Mouse (Mus musculus) heart, embryonic 12.5 days (tissue): ENCODE results near the gene Cdh1. TPM values are rescaled to one million over a fixed set of nuclear protein-coding genes. Genes with fewer than 3 reads are reported as not detected.

Experiments
- ATAC-seq: fragments of 200-750 bp; cut with Nextera tagmentation; 2 replicates; pipeline ENCODE4 v1.8.0; 2017; ENCODE audit warnings: moderate TSS enrichment, moderate library complexity; ENCODE audit not compliant: insufficient number of reproducible peaks, low FRiP score
- H3K27ac ChIP-seq: fragments of 300-500 bp; sonication (generic); 2 replicates; pipeline ENCODE4 v1.5.1; 2016; ENCODE audit warnings: mild to moderate bottlenecking, moderate library complexity; ENCODE audit not compliant: poor library complexity, severe bottlenecking
- H3K27me3 ChIP-seq: fragments of 300-500 bp; sonication (generic); replicated peaks from 2 replicates; pipeline ENCODE4 v1.6.1; 2016; ENCODE audit warnings: mild to moderate bottlenecking, moderate library complexity
- H3K36me3 ChIP-seq: fragments of 300-500 bp; sonication (generic); 2 replicates; pipeline ENCODE4 v1.6.1; 2016; ENCODE audit warnings: mild to moderate bottlenecking, moderate library complexity
- H3K4me1 ChIP-seq: fragments of 300-500 bp; sonication (generic); replicated peaks from 2 replicates; pipeline ENCODE4 v1.6.1; 2016; ENCODE audit warnings: mild to moderate bottlenecking
- H3K4me2 ChIP-seq: fragments of 300-500 bp; sonication (generic); 2 replicates; pipeline ENCODE4 v1.6.1; 2016; ENCODE audit warnings: mild to moderate bottlenecking, moderate library complexity
- H3K4me3 ChIP-seq: fragments of 300-500 bp; sonication (generic); 2 replicates; pipeline ENCODE4 v1.5.1; 2016; ENCODE audit warnings: mild to moderate bottlenecking
- H3K9ac ChIP-seq: fragments of 300-500 bp; sonication (generic); 2 replicates; pipeline ENCODE4 v1.6.1; 2016; ENCODE audit warnings: mild to moderate bottlenecking, moderate library complexity
- H3K9me3 ChIP-seq: fragments of 300-500 bp; sonication (generic); replicated peaks from 2 replicates; pipeline ENCODE4 v1.6.1; 2016; ENCODE audit warnings: mild to moderate bottlenecking, moderate library complexity
- WGBS: fragments of 180-500 bp; shearing (Covaris S2); methylation state at CpG from one replicate; pipeline ENCODE4 v1.1.7; 2016; 5-methylcytosine and 5-hydroxymethylcytosine counted together
- polyA plus RNA-seq: library from polyadenylated mRNA; unstranded; fragments of >200 nt; fragmentation: Nextera tagmentation; extraction: Ambion mirVana; gene quantifications from 2 replicates; pipeline ENCODE4 v1.2.1, GENCODE M21; 2016

Cdh1 gene
- polyA plus RNA-seq, 1 experiment from 2014 or later: 1.4 TPM

- Histone ChIP-seq H3K9ac (no peak overlapping the region), H3K36me3 (no peaks in the 10 kb centered on the region), H3K4me3 (no peak overlapping the region), H3K27ac (no peak overlapping the region), H3K4me2 (no peak overlapping the region), H3K27me3 (0 out of 2 replicates have a peak, but pooled peaks cover 2% of the 10 kb centered on the region), H3K4me1 (no peaks in the 10 kb centered on the region), H3K9me3 (no peaks in the 10 kb centered on the region)
- 95% methylated on average over 15 of the region's 15 CpGs for WGBS
- no peak for ATAC-seq
Measured at GRCm38 (mm10) chr8:106674318-106674717, 71.2 kb downstream of the Cdh1 start.

- no peak overlapping the region for H3K4me3 ChIP-seq
- no peaks in the 10 kb centered on the region for H3K4me1 ChIP-seq
- ATAC-seq: no peak
- H3K27me3 ChIP-seq: no peaks in the 10 kb centered on the region
- WGBS: 76% methylated on average over 8 of the region's 8 CpGs
- no peak overlapping the region for H3K9ac ChIP-seq
- H3K36me3 ChIP-seq: no peaks in the 10 kb centered on the region
- H3K27ac ChIP-seq: no peak overlapping the region
- no peak overlapping the region for H3K4me2 ChIP-seq
- no peaks in the 10 kb centered on the region for H3K9me3 ChIP-seq
Measured at GRCm38 (mm10) chr8:106674894-106675293, 71.7 kb downstream of the Cdh1 start.

- Histone ChIP-seq H3K4me1 (peaks cover 9% of the 10 kb centered on the region; the same call in 1 of the 2 replicates), H3K9ac (peak within 1 kb of the TSS; percentile 79), H3K27me3 (no peaks in the 10 kb centered on the region), H3K27ac (peak within 1 kb of the TSS; percentile 86), H3K4me3 (peak within 1 kb of the TSS; percentile 61), H3K4me2 (peak within 1 kb of the TSS; percentile 64), H3K36me3 (no peaks in the 10 kb centered on the region), H3K9me3 (peaks cover 3% of the 10 kb centered on the region; the same call in 1 of the 2 replicates)
- under 1% methylated on average over 50 of the region's 50 CpGs for WGBS
- ATAC-seq: peak; percentile 98
Measured at GRCm38 (mm10) chr8:106682971-106683668, 80.0 kb downstream of the Cdh1 start, which contains the start of gene Tango6. Gene Tango6 (plus strand): TSS chr8:106683068.

GRCm38 (mm10) chr8:106684387-106684786 is 81.2 kb downstream of the Cdh1 start:
- 94% methylated on average over 4 of the region's 4 CpGs for WGBS
- Histone ChIP-seq H3K9ac (no peak overlapping the region), H3K36me3 (peaks cover 6% of the 10 kb centered on the region), H3K4me1 (peaks cover 9% of the 10 kb centered on the region; the same call in 1 of the 2 replicates), H3K4me2 (no peak overlapping the region), H3K9me3 (peaks cover 3% of the 10 kb centered on the region; the same call in 1 of the 2 replicates), H3K4me3 (no peak overlapping the region), H3K27me3 (no peaks in the 10 kb centered on the region), H3K27ac (no peak overlapping the region)
- no peak for ATAC-seq

GRCm38 (mm10) chr8:106687479-106687878 is 84.3 kb downstream of the Cdh1 start:
- Histone ChIP-seq H3K9me3 (no peaks in the 10 kb centered on the region), H3K9ac (no peak overlapping the region), H3K4me2 (no peak overlapping the region), H3K4me1 (peaks cover 9% of the 10 kb centered on the region; the same call in 1 of the 2 replicates), H3K36me3 (peaks cover 17% of the 10 kb centered on the region), H3K27me3 (no peaks in the 10 kb centered on the region), H3K4me3 (no peak overlapping the region), H3K27ac (no peak overlapping the region)
- no peak for ATAC-seq
- WGBS: 9% methylated on average over 4 of the region's 4 CpGs

GRCm38 (mm10) chr8:106697748-106698248 is 94.6 kb downstream of the Cdh1 start:
- Histone ChIP-seq H3K4me2 (no peak overlapping the region), H3K27me3 (no peaks in the 10 kb centered on the region), H3K9me3 (no peaks in the 10 kb centered on the region), H3K4me3 (no peak overlapping the region), H3K36me3 (peaks cover 59% of the 10 kb centered on the region), H3K9ac (no peak overlapping the region), H3K4me1 (no peaks in the 10 kb centered on the region; the same call in 1 of the 2 replicates), H3K27ac (no peak overlapping the region)
- no peak for ATAC-seq
- 58% methylated on average over 3 of the region's 3 CpGs for WGBS

- H3K27ac ChIP-seq: no peak overlapping the region
- ATAC-seq: no peak
- WGBS: 72% methylated on average over 5 of the region's 5 CpGs
- H3K36me3 ChIP-seq: peaks cover 54% of the 10 kb centered on the region
- H3K9me3 ChIP-seq: no peaks in the 10 kb centered on the region
- no peaks in the 10 kb centered on the region for H3K27me3 ChIP-seq
- no peaks in the 10 kb centered on the region; the same call in 1 of the 2 replicates for H3K4me1 ChIP-seq
- H3K4me3 ChIP-seq: no peak overlapping the region
- H3K9ac ChIP-seq: no peak overlapping the region
- no peak overlapping the region for H3K4me2 ChIP-seq
Measured at GRCm38 (mm10) chr8:106699588-106699987, 96.4 kb downstream of the Cdh1 start.

GRCm38 (mm10) chr8:106700131-106700530 is 97.0 kb downstream of the Cdh1 start:
- Histone ChIP-seq H3K27ac (no peak overlapping the region), H3K36me3 (peaks cover 51% of the 10 kb centered on the region), H3K9me3 (no peaks in the 10 kb centered on the region), H3K27me3 (no peaks in the 10 kb centered on the region), H3K4me2 (no peak overlapping the region), H3K4me3 (no peak overlapping the region), H3K4me1 (peaks cover 2% of the 10 kb centered on the region; the same call in 1 of the 2 replicates), H3K9ac (no peak overlapping the region)
- no peak for ATAC-seq
- 91% methylated on average over 6 of the region's 6 CpGs for WGBS

GRCm38 (mm10) chr8:106701360-106701759 is 98.2 kb downstream of the Cdh1 start:
- no peaks in the 10 kb centered on the region for H3K27me3 ChIP-seq
- H3K9ac ChIP-seq: no peak overlapping the region
- H3K9me3 ChIP-seq: no peaks in the 10 kb centered on the region
- no peak overlapping the region for H3K4me2 ChIP-seq
- no peak overlapping the region for H3K27ac ChIP-seq
- H3K4me3 ChIP-seq: no peak overlapping the region
- peaks cover 47% of the 10 kb centered on the region for H3K36me3 ChIP-seq
- H3K4me1 ChIP-seq: peaks cover 7% of the 10 kb centered on the region; the same call in 1 of the 2 replicates
- 82% methylated on average over 3 of the region's 3 CpGs for WGBS
- ATAC-seq: no peak

GRCm38 (mm10) chr8:106704199-106704900 is 101.2 kb downstream of the Cdh1 start:
- ATAC-seq: no peak
- H3K27ac ChIP-seq: peak overlapping the region; percentile 88
- no peak overlapping the region for H3K4me3 ChIP-seq
- no peak overlapping the region for H3K4me2 ChIP-seq
- peaks cover 7% of the 10 kb centered on the region; the same call in 1 of the 2 replicates for H3K4me1 ChIP-seq
- WGBS: 73% methylated on average over 9 of the region's 9 CpGs
- no peaks in the 10 kb centered on the region for H3K27me3 ChIP-seq
- peaks cover 20% of the 10 kb centered on the region for H3K36me3 ChIP-seq
- H3K9me3 ChIP-seq: no peaks in the 10 kb centered on the region
- no peak overlapping the region for H3K9ac ChIP-seq

- no peak overlapping the region for H3K4me2 ChIP-seq
- no peak overlapping the region for H3K9ac ChIP-seq
- peaks cover 14% of the 10 kb centered on the region for H3K36me3 ChIP-seq
- H3K4me1 ChIP-seq: peaks cover 7% of the 10 kb centered on the region; the same call in 1 of the 2 replicates
- H3K27ac ChIP-seq: peak overlapping the region; percentile 88
- ATAC-seq: peak; percentile 91
- H3K27me3 ChIP-seq: no peaks in the 10 kb centered on the region
- no peak overlapping the region for H3K4me3 ChIP-seq
- H3K9me3 ChIP-seq: no peaks in the 10 kb centered on the region
- WGBS: 47% methylated on average over 9 of the region's 9 CpGs
Measured at GRCm38 (mm10) chr8:106704901-106705321, 101.8 kb downstream of the Cdh1 start.
